Mouse (Mus musculus) liver, embryonic 16.5 days (tissue): ENCODE results near the gene Srpk2. TPM values are rescaled to one million over a fixed set of nuclear protein-coding genes. Genes with fewer than 3 reads are reported as not detected.
"Not testable (repeated sequence)": the region's sequence is repeated elsewhere in the genome, so short reads cannot be mapped to it uniquely, and the experiment has no call there.

ENCODE experiments used
- ATAC-seq: fragments of 200-750 bp; cut with Nextera tagmentation; 2 replicates; pipeline ENCODE4 v1.8.0; 2017; ENCODE audit warnings: low read depth, mild to moderate bottlenecking, moderate number of reproducible peaks, moderate library complexity
- H3K27ac ChIP-seq: fragments of 300-500 bp; sonication (generic); 2 replicates; pipeline ENCODE4 v1.5.1; 2014; ENCODE audit warnings: mild to moderate bottlenecking, low read length
- H3K27me3 ChIP-seq: fragments of 300-500 bp; sonication (generic); 2 replicates; pipeline ENCODE4 v1.6.1; 2014; ENCODE audit warnings: low read depth, low read length, mixed read lengths; ENCODE audit not compliant: control insufficient read depth, insufficient read depth
- H3K36me3 ChIP-seq: fragments of 300-500 bp; sonication (generic); 2 replicates; pipeline ENCODE4 v1.6.1; 2014; ENCODE audit warnings: mild to moderate bottlenecking; ENCODE audit not compliant: control insufficient read depth, insufficient read depth
- H3K4me1 ChIP-seq: fragments of 300-500 bp; sonication (generic); 2 replicates; pipeline ENCODE4 v1.6.1; 2014; ENCODE audit warnings: low read depth, low read length, mixed read lengths; ENCODE audit not compliant: control insufficient read depth
- H3K4me2 ChIP-seq: fragments of 300-500 bp; sonication (generic); 2 replicates; pipeline ENCODE4 v1.6.1; 2014; ENCODE audit warnings: low read depth, low read length, mixed read lengths
- H3K4me3 ChIP-seq: fragments of 300-500 bp; sonication (generic); 2 replicates; pipeline ENCODE4 v1.5.1; 2014; ENCODE audit warnings: low read depth, mild to moderate bottlenecking, low read length
- H3K9ac ChIP-seq: fragments of 300-500 bp; sonication (generic); 2 replicates; pipeline ENCODE4 v1.6.1; 2014; ENCODE audit warnings: low read depth, low read length
- H3K9me3 ChIP-seq: fragments of 300-500 bp; sonication (generic); replicated peaks from 2 replicates; pipeline ENCODE4 v1.6.1; 2016; ENCODE audit warnings: low read length; ENCODE audit not compliant: control insufficient read depth
- WGBS: fragments of 180-500 bp; shearing (Covaris S2); extraction: QIAGEN DNeasy Blood & Tissue Kit; methylation state at CpG from one replicate; pipeline ENCODE4 v1.1.7; 2014; ENCODE audit not compliant: insufficient replicate concordance; 5-methylcytosine and 5-hydroxymethylcytosine counted together
- polyA plus RNA-seq: library from polyadenylated mRNA; unstranded; fragments of >200 nt; fragmentation: Nextera tagmentation; extraction: Ambion mirVana; gene quantifications from 2 replicates; pipeline ENCODE4 v1.2.1, GENCODE M21; 2015

The Srpk2 gene
- polyA plus RNA-seq, 1 experiment from 2014 or later, result 6.6 TPM

DNA sequence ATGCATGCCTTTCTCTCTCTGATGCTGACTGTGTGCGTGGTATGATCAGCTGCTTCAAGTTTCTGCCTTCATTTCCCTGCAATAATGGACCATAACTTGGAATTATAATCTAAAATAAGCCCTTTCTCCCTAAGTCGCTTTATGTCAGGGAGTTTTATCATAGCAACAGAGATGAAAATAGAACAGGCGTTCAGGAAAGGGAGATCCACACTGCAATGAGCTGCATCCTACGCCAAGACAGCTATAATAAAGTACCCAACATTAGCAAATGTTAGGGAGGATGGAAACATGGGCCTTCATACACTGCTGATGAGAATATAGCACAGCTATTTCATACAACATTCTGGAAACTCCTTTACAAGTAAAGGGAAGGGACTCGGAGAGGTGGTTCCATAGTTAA is 116.2 kb downstream of the Srpk2 start:
- no peak overlapping the region for H3K9ac ChIP-seq

DNA sequence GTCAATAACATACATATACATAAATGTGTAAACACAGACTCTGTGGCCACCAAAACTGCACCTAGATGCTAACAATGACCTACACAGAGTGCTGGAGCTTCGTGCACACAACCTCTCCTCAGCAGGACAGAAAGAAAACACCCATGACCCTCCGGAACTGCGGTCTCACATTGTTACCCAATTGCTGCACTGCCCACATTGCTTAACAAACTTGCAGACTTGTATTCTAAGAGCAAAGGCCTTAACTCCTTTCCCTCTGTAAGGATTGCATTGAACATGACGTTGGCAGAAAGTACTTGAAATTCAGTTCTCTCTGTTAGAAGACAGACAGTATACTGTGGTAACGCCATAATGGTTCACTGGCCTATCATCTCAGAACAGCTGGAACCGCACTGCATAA is 118.0 kb downstream of the Srpk2 start:
- Histone ChIP-seq H3K27ac (no peak overlapping the region), H3K27me3 (no peaks in the 10 kb centered on the region), H3K9ac (no peak overlapping the region), H3K36me3 (no peaks in the 10 kb centered on the region), H3K4me3 (no peak overlapping the region), H3K4me1 (no peaks in the 10 kb centered on the region; the same call in 1 of the 2 replicates), H3K9me3 (no peaks in the 10 kb centered on the region), H3K4me2 (no peak overlapping the region)
- WGBS, result 68% methylated on average over 6 of the region's 6 CpGs
- ATAC-seq, result 0 out of 2 replicates have a peak, but pooled peaks have one; percentile 37

More for the DNA sequence above, 116.2 kb downstream of the Srpk2 start:
- Histone ChIP-seq H3K27ac (no peak overlapping the region), H3K4me3 (no peak overlapping the region), H3K36me3 (no peaks in the 10 kb centered on the region), H3K4me2 (no peak overlapping the region), H3K27me3 (no peaks in the 10 kb centered on the region), H3K4me1 (no peaks in the 10 kb centered on the region), H3K9me3 (no peaks in the 10 kb centered on the region)
- ATAC-seq, result no peak
- 69% methylated on average over 5 of the region's 5 CpGs for WGBS

DNA sequence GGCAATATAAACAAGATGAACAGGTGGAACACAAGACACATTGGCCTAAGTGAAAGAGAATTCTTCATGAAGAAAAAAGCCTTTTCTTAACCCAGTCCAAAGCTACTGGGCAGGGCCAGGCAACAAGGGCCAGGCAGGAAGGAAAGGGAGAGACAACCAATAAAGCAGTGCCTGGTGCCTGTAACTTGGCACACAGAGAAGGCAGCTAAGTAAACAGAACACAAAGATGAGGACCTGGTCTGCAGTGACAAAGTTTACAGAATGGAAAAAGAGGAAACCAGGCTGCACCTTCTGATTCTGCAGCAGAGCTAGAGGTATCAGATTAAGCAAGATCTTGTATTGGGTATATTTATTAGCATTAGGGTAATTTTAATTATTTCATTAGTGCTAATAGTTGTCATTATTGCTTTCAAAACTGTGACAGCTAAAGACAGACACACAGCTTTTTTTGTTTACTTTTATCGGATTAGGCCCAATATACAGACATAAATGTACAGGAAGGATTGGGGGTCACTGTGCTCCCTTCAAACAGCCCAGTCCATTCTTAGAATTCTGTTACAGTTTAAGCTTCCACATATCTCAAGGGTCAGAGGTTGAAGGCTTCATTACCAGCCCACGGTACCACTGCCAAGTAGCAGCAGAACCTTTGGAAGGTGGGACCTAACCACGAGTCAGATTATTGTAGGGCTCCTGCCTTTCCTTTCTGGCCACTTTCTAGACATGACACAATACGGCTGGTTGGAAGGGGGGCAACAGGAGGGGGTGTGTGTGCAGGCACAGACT is 121.9 kb downstream of the Srpk2 start:
- H3K4me1 ChIP-seq, result no peaks in the 10 kb centered on the region; the same call in 1 of the 2 replicates
- no peak overlapping the region for H3K4me2 ChIP-seq
- no peak overlapping the region for H3K27ac ChIP-seq
- ATAC-seq, result no peak
- H3K27me3 ChIP-seq, result no peaks in the 10 kb centered on the region
- no peak overlapping the region for H3K4me3 ChIP-seq
- no peaks in the 10 kb centered on the region for H3K9me3 ChIP-seq
- WGBS, result 54% methylated on average over 4 of the region's 4 CpGs
- H3K36me3 ChIP-seq, result no peaks in the 10 kb centered on the region
- H3K9ac ChIP-seq, result no peak overlapping the region

DNA sequence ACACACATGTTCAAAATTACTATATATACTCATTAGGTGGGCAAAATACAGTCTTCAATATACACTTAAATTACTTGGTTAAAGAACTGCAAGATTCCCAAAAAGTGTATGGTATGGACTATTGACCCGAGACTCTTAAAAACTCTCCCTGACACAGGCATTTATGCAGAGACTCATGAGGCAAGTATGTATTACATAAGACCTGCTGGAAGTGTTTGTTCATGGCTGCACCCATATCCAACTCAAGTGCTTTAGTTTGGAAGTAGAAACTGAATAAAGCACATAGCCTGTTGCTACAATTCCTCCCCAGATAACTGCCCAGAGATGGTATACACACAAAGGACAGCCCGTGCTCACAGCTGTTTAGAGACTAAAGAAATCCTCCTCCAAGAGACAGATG is 123.2 kb downstream of the Srpk2 start:
- 69% methylated on average over 2 of the region's 2 CpGs for WGBS
- Histone ChIP-seq H3K9ac (no peak overlapping the region), H3K36me3 (no peaks in the 10 kb centered on the region), H3K4me1 (no peaks in the 10 kb centered on the region; the same call in 1 of the 2 replicates), H3K4me3 (no peak overlapping the region), H3K27ac (no peak overlapping the region), H3K27me3 (no peaks in the 10 kb centered on the region), H3K9me3 (no peaks in the 10 kb centered on the region), H3K4me2 (no peak overlapping the region)
- no peak for ATAC-seq

DNA sequence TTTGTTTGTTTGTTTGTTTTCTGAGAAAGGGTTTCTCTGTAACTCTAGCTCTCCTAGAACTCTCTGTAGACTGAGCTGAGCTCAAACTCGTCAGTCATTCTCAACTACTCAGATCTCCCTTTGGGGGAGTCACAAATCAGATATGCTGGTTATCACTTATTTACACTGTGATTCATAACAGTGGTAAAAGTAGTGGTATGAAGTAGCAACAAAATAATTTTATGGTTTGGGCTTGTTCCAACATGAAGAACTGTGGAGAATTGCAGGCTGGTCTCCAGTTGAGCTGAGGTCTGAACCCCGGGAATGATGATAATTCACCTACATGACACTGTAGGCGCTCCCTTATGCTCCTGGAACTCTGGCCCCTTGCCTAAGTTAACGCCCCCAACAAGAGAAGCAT is 124.2 kb downstream of the Srpk2 start:
- Histone ChIP-seq H3K4me2 (no peak overlapping the region), H3K9me3 (no peaks in the 10 kb centered on the region), H3K9ac (no peak overlapping the region), H3K27ac (no peak overlapping the region), H3K27me3 (no peaks in the 10 kb centered on the region), H3K4me1 (no peaks in the 10 kb centered on the region; the same call in none of the 2 replicates), H3K4me3 (no peak overlapping the region), H3K36me3 (no peaks in the 10 kb centered on the region)
- 57% methylated on average over 4 of the region's 4 CpGs for WGBS
- ATAC-seq, result no peak

DNA sequence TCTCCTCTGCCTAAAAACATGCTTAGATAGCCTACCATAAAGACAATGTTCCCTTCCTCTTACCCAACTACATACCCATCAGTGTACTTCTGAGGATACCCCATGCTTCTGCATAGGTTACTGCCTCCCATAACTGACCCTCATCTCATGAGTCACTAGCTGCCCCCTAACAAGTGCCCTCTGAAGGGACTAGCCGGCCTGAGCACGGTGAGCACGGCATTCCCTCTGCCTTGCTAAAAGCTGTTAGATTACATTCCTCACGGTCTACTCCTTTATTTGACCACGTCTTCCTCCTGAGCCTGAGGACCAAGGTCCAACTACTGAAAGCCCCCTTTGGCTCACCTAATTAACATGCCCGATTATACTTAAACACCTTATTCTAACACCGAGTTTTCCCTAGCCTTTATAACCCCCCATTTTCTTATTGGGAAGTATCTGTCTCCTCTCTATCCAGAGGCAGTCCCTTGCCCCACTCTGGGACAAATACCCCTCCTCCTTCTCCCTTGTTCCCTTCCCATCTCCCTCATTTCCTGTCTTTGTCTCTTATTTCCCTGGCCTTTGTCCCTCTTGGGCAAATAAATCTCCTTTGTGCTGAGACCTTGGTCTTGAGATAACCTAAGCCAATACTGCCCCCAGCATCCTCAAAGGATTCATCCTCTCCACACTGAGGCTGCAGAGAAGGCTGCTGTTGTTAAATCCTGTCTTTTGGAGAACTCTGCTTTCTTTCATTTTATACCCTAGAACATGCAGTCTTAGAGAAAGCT is 128.2 kb downstream of the Srpk2 start:
- 61% methylated on average over 7 of the region's 7 CpGs for WGBS
- no peak overlapping the region for H3K4me2 ChIP-seq

DNA sequence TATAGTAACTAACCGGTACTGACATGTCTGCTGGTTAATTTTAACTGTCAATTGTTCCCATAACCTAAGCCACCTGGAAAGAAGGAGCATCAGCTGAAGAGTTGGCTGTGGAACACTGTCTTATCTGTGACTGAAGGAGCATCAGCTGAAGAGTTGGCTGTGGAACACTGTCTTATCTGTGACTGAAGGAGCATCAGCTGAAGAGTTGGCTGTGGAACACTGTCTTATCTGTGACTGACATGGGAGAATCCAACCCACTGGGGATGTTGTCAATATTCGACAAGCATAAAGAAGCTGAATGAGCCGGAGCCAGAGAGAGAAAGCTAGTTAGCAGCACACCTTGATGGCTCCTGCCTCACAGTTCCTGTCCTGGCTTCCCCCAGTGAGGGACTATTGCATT is 131.1 kb downstream of the Srpk2 start:
- H3K27ac ChIP-seq, result peak overlapping the region; percentile 72
- H3K27me3 ChIP-seq, H3K4me3 ChIP-seq, H3K36me3 ChIP-seq, H3K9me3 ChIP-seq: not testable (repeated sequence)
- 0 out of 2 replicates have a peak overlapping the region, but pooled peaks have one; percentile 24 for H3K4me2 ChIP-seq
- peak overlapping the region; percentile 20; the same call in 1 of the 2 replicates for H3K9ac ChIP-seq
- ATAC-seq, result peak; percentile 96
- 26% methylated on average over 3 of the region's 3 CpGs for WGBS
- H3K4me1 ChIP-seq, result peaks cover 13% of the 10 kb centered on the region

More for the DNA sequence above, 128.2 kb downstream of the Srpk2 start:
- no peaks in the 10 kb centered on the region for H3K27me3 ChIP-seq
- H3K9ac ChIP-seq, result no peak overlapping the region
- no peaks in the 10 kb centered on the region for H3K9me3 ChIP-seq
- H3K4me3 ChIP-seq, result no peak overlapping the region
- H3K27ac ChIP-seq, result no peak overlapping the region
- ATAC-seq, result no peak
- H3K4me1 ChIP-seq, result peaks cover 13% of the 10 kb centered on the region
- H3K36me3 ChIP-seq, result no peaks in the 10 kb centered on the region

DNA sequence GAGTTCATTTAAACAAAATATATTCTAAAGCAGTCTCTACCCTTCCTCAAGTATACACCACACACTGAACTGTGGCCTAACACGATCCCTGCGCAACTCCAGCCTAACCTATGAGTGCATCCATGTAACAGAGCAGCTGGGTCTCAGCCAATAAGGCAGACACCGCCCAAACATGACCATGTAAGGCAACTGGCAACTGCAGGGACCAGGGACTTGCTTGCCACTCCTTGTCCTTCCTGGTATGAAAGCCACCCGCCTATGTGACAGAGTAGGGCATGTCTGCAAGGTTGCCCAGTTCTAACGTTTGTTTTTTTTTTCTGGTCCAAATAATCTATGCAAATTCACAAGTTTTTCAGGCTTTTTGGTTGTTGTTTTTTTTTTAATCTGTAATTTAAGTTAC is 132.7 kb downstream of the Srpk2 start:
- Histone ChIP-seq H3K9ac (no peak overlapping the region), H3K4me2 (no peak overlapping the region), H3K27ac (no peak overlapping the region), H3K4me1 (peaks cover 13% of the 10 kb centered on the region), H3K4me3 (no peak overlapping the region), H3K9me3 (no peaks in the 10 kb centered on the region), H3K27me3 (no peaks in the 10 kb centered on the region), H3K36me3 (no peaks in the 10 kb centered on the region)
- 63% methylated on average over 5 of the region's 5 CpGs for WGBS
- 0 out of 2 replicates have a peak, but pooled peaks have one; percentile 20 for ATAC-seq

DNA sequence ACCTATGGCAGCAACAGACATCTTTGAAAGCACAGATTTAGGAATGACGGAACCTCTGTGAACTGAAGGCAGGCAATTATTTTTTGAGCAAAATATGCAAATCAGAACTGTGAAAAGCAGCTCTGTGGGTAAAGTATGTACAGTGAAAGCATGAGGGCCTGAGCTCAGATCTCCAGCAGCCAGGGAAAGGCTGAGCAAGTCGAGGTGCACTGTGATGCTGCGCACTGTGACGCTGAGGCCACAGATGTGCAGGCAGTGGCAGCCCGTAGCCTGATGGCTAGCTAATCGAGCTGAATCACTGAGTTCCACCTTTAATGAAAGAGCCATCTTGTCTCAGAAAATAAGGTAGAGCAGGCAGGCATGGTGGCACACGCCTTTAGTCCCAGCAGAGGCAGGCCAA is 148.7 kb downstream of the Srpk2 start:
- no peaks in the 10 kb centered on the region for H3K27me3 ChIP-seq
- no peak overlapping the region for H3K4me3 ChIP-seq
- H3K36me3 ChIP-seq, result no peaks in the 10 kb centered on the region
- no peak overlapping the region for H3K9ac ChIP-seq
- H3K27ac ChIP-seq, result no peak overlapping the region
- no peaks in the 10 kb centered on the region for H3K4me1 ChIP-seq
- H3K9me3 ChIP-seq, result no peaks in the 10 kb centered on the region
- ATAC-seq, result no peak
- H3K4me2 ChIP-seq, result no peak overlapping the region
- 84% methylated on average over 7 of the region's 7 CpGs for WGBS
